Mouse (Mus musculus) layer of hippocampus, adult 11-12 months (tissue): ENCODE measurements at regions not wholly inside any gene's neighbourhood (a gene's known extent, or its start where the extent isn't known, plus 50 kb on each side); places are given as distances from the start of the nearest gene placed in this dataset.
A peak's percentile ranks its signal among the peaks of the same experiment; 100 is the strongest.

Experiments used
- DNase-seq: peaks from one replicate; pipeline ENCODE4 v3.0.0; 2022; ENCODE audit warnings: low spot score

DNA sequence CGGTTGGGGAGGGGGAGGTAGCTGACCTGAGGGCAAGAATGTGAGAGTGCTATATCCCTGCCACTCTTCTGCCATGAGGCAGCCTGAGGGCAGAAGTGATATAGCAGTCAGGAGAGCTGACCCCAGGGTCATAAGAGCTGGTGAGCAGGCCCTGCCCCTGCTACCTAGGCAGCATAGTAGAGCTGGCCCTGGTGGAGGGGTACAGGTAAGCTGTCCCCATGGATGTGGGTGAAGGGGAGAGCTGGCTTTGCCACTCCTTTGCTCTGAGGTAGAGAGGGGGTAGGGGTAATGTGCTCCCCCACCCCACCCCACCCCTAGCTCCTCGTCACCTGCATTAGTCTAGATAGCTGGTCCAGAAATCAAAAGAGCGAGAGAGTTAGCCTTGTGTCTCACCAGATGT lies 61.3 kb upstream of the Gm3839 start:
- DNase-seq: no peak

- DNase-seq: no peak
Observed at GRCm38 (mm10) chr14:11422306-11422705, 65.8 kb upstream of the Gm3839 start.

GRCm38 (mm10) chr14:11428256-11429240 lies 72.0 kb upstream of the Gm3839 start:
- DNase-seq: peak; percentile 62

GRCm38 (mm10) chr14:11435166-11435784 lies 78.7 kb upstream of the Gm3839 start:
- DNase-seq: peak; percentile 34

- no peak for DNase-seq
Observed at GRCm38 (mm10) chr14:11438611-11439010, 82.1 kb upstream of the Gm3839 start.

- DNase-seq: no peak
Observed at GRCm38 (mm10) chr14:11440176-11440575, 83.7 kb upstream of the Gm3839 start.

DNA sequence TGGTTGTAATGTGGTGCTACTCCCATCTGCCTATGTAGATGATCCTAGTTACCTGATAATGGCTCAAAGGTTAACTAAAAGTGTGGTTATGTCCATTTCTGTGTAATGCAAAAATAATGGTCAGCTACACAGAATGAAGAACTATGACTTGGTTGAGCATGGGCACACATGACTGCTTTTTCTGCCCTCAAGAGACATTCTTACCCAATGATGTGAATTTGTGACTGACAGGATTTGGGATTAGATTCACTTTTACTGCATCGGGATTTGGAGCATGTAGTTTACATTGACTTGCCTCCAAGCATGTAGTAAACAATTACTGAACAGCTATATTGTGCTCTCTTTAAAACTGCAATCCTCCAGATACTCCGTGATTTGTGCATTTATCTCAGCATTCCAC lies 93.4 kb upstream of the Gm3839 start:
- no peak for DNase-seq

DNA sequence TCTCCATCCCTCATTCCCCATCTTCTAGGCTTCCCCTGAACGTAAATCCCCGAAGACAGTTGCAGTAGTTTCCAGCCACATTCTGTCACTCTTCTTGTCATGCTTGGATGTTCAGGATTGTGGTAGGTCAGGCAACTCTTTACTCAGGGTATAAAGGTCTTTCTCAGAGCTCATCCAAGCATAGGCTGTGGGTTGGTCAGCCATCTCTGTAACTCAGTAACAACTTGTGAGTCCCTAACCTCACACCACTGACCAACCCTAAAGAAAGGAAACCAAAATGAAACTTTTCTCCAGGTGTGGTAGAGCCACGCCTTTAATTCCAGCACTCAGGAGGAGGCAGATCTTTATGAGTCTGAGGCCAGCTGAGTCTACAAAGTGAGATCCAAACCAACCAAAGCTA lies 75.6 kb upstream of the Ptprg start:
- no peak for DNase-seq

- DNase-seq: no peak
Observed at GRCm38 (mm10) chr14:11482151-11482550, 71.2 kb upstream of the Ptprg start.

- DNase-seq: no peak
Observed at GRCm38 (mm10) chr14:11486287-11486686, 67.0 kb upstream of the Ptprg start.

GRCm38 (mm10) chr14:11501744-11502143 lies 51.6 kb upstream of the Ptprg start:
- no peak for DNase-seq

- DNase-seq: no peak
Observed at GRCm38 (mm10) chr14:11503156-11503555, 50.2 kb upstream of the Ptprg start.
